Mouse (Mus musculus) small intestine, adult 2 months (tissue): ENCODE measurements around the gene Pdxp. TPM values are rescaled to one million over a fixed set of nuclear protein-coding genes. Genes with fewer than 3 reads are reported as not detected.

Source experiments
- H3K27ac ChIP-seq: fragments of 200-500 bp; 2 replicates; pipeline ENCODE4 v1.5.1; 2012; ENCODE audit warnings: low read depth, low read length, control low read depth, inconsistent platforms; ENCODE audit not compliant: insufficient read depth
- H3K27me3 ChIP-seq: fragments of 200-500 bp; 2 replicates; pipeline ENCODE4 v1.6.1; 2012; ENCODE audit warnings: mild to moderate bottlenecking, moderate library complexity, low read length, inconsistent platforms; ENCODE audit not compliant: control insufficient read depth, insufficient read depth
- H3K36me3 ChIP-seq: fragments of 200-500 bp; 2 replicates; pipeline ENCODE4 v1.6.1; 2012; ENCODE audit warnings: mild to moderate bottlenecking, low read length, control low read depth, inconsistent platforms; ENCODE audit not compliant: control insufficient read depth, insufficient read depth
- H3K4me1 ChIP-seq: fragments of 200-500 bp; 2 replicates; pipeline ENCODE4 v1.6.1; 2012; ENCODE audit warnings: low read length, inconsistent platforms, mixed read lengths; ENCODE audit not compliant: control insufficient read depth, insufficient read depth, insufficient read length
- H3K4me3 ChIP-seq: fragments of 200-500 bp; 2 replicates; pipeline ENCODE4 v1.5.1; 2012; ENCODE audit warnings: low read depth, mild to moderate bottlenecking, control low read depth, inconsistent platforms, low read length, moderate library complexity
- CTCF ChIP-seq: fragments of 200-500 bp; IDR thresholded peaks from 2 replicates; pipeline ENCODE4 v1.5.1; 2012; ENCODE audit warnings: low read depth, mild to moderate bottlenecking, control low read depth, inconsistent platforms, low read length, moderate library complexity, mixed read lengths; ENCODE audit not compliant: insufficient replicate concordance, insufficient read length; ENCODE audit errors: extremely low read depth
- POLR2A ChIP-seq: fragments of 200-500 bp; IDR thresholded peaks from 2 replicates; pipeline ENCODE4 v1.6.1; 2012; ENCODE audit warnings: low read depth, mild to moderate bottlenecking, control low read depth, inconsistent platforms, low read length, moderate library complexity
- WGBS: fragments of 180-500 bp; shearing (Covaris S2); methylation state at CpG from one replicate; pipeline ENCODE4 v1.1.7; 2018; 5-methylcytosine and 5-hydroxymethylcytosine counted together
- polyA plus RNA-seq: library from polyadenylated mRNA; depleted of rRNA; stranded (reverse); fragments of >200 nt; gene quantifications from 2 replicates; pipeline ENCODE4 v1.2.3, GENCODE M21; 2012

Gene Pdxp
- polyA plus RNA-seq, 1 experiment = 4.2 TPM

DNA sequence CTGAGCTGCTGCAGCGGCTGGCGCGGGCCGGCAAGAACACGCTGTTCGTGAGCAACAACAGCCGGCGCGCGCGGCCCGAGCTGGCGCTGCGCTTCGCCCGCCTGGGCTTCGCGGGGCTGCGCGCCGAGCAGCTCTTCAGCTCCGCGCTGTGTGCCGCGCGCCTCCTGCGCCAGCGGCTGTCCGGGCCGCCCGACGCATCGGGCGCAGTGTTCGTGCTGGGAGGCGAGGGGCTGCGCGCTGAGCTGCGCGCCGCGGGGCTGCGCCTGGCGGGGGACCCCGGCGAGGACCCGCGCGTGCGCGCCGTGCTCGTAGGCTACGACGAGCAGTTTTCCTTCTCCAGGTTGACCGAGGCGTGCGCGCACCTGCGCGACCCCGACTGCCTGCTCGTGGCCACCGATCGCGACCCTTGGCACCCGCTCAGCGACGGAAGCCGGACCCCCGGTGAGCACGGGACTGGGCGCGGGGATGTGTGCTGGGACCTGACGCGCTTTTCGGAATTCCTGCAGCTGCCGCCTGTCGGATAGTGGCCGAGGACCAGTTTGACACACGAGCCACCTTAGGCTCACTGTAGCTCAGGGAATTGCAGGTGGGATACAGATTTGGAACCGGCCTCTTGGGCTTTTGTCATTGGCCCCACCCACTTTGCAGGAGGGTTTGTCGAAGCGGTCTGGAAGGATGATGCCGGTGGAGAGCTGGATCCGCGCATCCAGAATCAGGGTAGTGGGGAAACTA is 538 bp downstream of the Pdxp start:
- H3K4me1 ChIP-seq = peaks cover 11% of the 10 kb centered on the region
- peak overlapping the region; percentile 61 for H3K4me3 ChIP-seq
- peaks cover 8% of the 10 kb centered on the region; the same call in 1 of the 2 replicates for H3K36me3 ChIP-seq
- TF ChIP-seq CTCF (no peak), POLR2A (no peak)
- no peak overlapping the region for H3K27ac ChIP-seq
- H3K27me3 ChIP-seq = no peaks in the 10 kb centered on the region
- WGBS = 2% methylated on average over 87 of the region's 87 CpGs

DNA sequence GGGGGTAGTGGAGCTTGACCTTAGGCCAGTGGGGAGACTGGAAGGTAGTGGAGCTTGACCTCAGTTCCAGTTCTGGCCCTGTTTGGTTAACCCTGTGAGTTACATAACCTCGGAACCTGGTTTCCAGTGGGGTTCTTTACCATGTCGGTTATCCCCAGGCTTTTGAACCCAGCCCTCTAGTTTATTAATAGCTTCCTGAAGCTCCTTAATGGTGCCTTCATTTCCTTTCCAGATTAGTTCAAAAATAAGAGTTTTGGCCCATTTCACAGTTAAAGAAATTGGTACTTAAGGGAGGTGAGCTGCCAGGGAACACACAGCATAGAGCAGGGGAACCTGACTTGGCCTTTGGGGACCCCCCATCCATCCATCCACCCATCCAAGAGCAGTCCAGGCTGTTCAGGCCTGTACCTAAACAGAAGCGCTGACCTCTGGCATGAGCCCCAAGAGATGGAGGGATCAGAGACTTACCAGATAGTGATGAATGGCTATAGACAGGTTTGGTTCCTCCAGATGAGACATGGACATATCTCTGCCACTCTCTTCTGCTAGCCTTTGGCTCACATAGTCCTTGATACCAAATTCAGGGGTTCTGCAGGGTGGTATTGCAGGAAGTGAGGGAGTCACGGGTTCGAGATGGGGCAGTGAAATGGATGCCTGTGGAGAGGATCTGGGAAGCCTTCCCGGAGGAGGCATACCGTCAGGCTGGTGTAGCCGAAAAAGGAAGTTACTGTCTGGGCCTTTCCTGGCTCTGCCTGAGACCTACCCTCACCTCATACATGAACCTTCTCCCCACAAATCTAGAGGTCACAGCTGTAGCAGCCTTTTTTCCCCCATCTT is 1.3 kb downstream of the Pdxp start:
- Histone ChIP-seq H3K4me3 (peak overlapping the region; percentile 61; the same call in 1 of the 2 replicates), H3K27me3 (no peaks in the 10 kb centered on the region), H3K4me1 (peaks cover 11% of the 10 kb centered on the region), H3K36me3 (peaks cover 6% of the 10 kb centered on the region; the same call in 1 of the 2 replicates), H3K27ac (no peak overlapping the region)
- TF ChIP-seq POLR2A = no peak
- no peak for TF ChIP-seq CTCF
- 63% methylated on average over 8 of the region's 8 CpGs for WGBS

DNA sequence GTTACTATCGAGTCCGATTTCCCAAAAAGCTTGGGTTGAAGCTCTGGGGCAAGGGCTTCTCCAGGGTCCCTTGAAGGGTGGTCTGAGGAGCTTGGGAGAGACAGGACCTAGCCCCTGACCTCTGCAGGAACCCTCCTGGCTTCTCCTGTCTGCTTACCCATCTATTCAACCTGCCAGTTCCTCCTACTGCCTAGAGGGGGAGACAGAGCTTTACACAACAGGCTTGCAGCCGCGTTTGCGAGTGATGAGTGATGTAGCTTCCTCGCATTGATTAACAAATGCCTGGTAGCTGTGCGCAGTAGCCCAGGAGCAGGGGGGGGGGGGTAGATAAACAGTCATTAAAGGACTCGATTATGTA is 1.9 kb downstream of the Pdxp start:
- H3K4me3 ChIP-seq = no peak overlapping the region
- no peaks in the 10 kb centered on the region for H3K27me3 ChIP-seq
- H3K27ac ChIP-seq = no peak overlapping the region
- TF ChIP-seq POLR2A = no peak
- TF ChIP-seq CTCF = peak; percentile 89; the same call in 1 of the 2 replicates
- 9% methylated on average over 8 of the region's 8 CpGs for WGBS
- H3K4me1 ChIP-seq = peaks cover 11% of the 10 kb centered on the region
- peaks cover 2% of the 10 kb centered on the region; the same call in 1 of the 2 replicates for H3K36me3 ChIP-seq

DNA sequence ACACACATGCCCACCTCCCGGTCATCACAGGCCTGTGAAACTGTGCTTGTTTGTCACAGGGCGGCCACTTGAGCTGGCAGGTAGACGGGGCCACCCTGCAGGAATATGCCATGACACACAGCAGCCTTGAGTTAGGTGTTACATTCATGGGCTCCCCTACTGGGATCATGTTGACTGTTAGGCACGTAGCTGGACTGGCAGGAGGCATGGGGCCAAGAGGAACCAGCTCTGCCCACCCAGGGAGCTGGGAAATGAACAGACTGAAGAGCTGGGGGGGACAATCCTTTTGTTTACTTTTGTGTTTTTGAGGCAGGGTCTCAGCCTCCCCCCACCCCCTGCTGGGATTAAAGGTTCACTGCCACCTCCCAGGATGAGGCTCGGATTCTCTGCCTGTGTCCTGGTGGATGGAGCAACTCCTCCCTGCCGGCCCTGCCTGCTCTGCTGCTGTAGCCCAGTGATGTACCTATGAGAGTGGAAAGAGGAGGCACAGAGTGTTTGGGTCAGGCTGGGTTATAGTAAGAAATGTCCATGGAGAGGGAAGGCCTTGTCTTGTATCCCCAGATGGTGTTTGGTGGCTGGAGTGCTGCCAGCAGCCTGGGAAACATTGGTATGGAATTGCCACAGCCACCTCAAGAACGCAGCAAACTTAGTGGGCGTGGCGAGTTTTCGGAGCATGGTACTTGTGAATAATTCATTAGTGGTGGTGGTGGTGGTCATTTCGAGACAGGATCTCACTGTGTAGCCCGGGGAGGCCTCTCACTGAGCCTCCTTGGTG is 2.5 kb downstream of the Pdxp start:
- Histone ChIP-seq H3K4me1 (peaks cover 11% of the 10 kb centered on the region), H3K27ac (no peak overlapping the region), H3K27me3 (no peaks in the 10 kb centered on the region), H3K36me3 (peaks cover 2% of the 10 kb centered on the region; the same call in 1 of the 2 replicates), H3K4me3 (no peak overlapping the region)
- TF ChIP-seq POLR2A = no peak
- no peak for TF ChIP-seq CTCF
- 87% methylated on average over 12 of the region's 12 CpGs for WGBS

DNA sequence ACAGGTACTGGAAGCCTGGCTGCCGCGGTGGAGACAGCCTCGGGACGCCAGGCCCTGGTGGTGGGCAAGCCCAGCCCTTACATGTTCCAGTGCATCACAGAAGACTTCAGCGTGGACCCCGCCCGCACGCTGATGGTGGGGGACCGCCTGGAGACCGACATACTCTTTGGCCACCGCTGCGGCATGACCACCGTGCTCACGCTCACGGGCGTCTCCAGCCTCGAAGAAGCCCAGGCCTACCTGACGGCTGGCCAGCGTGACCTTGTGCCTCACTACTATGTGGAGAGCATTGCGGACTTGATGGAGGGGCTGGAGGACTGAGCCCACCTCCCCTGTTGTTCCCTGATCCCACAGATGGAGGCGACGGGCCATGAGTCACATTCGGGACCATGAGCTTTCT is 4.4 kb downstream of the Pdxp start:
- Histone ChIP-seq H3K4me1 (peaks cover 14% of the 10 kb centered on the region), H3K4me3 (no peak overlapping the region), H3K27ac (no peak overlapping the region), H3K36me3 (peaks cover 2% of the 10 kb centered on the region; the same call in 1 of the 2 replicates), H3K27me3 (no peaks in the 10 kb centered on the region)
- no peak for TF ChIP-seq CTCF
- TF ChIP-seq POLR2A = no peak
- WGBS = 93% methylated on average over 23 of the region's 23 CpGs

DNA sequence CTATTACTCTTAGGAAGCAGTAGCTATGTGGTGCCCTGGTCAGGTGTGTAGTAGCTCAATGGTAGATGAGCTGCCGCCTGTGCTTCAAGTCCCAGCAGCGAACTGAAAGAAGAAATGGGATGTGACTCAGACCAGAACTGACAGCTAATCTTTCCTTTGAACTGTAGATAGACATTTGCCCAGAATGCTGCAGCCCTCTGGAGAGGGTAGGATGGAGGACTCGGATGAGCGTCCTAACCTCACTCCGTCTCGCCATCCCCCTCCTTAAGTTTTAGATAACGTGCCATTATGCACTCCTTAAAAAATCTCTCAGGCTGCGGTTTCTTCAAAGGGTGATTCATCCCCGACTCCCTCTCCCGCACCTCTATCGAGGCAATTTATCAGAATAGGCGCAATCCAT is 6.2 kb downstream of the Pdxp start:
- no peak for TF ChIP-seq POLR2A
- TF ChIP-seq CTCF = no peak
- WGBS = 55% methylated on average over 12 of the region's 12 CpGs
- no peak overlapping the region for H3K27ac ChIP-seq

DNA sequence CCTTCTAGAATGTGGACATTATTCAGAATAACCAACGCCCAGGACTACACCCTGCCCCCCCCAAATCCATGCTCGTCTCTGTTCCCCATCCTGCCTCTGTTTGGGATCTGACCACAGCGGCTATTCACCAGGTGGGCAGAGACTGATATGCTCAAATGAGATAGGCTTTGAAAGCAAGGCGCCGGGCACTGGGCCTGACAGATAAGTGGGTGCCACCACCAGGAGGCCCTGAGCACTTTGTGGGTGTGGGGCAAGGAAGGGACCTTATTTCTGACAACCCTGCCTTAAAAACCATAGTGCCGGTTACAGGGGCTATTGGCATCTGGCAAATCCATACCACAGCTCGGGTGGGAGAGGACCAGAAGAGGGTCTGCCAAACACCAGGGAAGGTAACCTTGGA is 9.0 kb downstream of the Pdxp start:
- Histone ChIP-seq H3K27me3 (no peaks in the 10 kb centered on the region), H3K36me3 (peaks cover 2% of the 10 kb centered on the region; the same call in 1 of the 2 replicates), H3K4me1 (peaks cover 17% of the 10 kb centered on the region), H3K4me3 (no peak overlapping the region), H3K27ac (no peak overlapping the region)
- TF ChIP-seq CTCF (no peak), POLR2A (no peak)
- 78% methylated on average over 7 of the region's 7 CpGs for WGBS

More for the DNA sequence above, 6.2 kb downstream of the Pdxp start:
- Histone ChIP-seq H3K4me1 (peaks cover 10% of the 10 kb centered on the region; the same call in 1 of the 2 replicates), H3K36me3 (peaks cover 2% of the 10 kb centered on the region; the same call in 1 of the 2 replicates), H3K27me3 (no peaks in the 10 kb centered on the region), H3K4me3 (no peak overlapping the region)
